Mouse (Mus musculus) brain, embryonic 14.5 days (tissue): ENCODE results near the gene Tspo2.

ENCODE experiments used
- CTCF ChIP-seq: fragments of 200-500 bp; IDR thresholded peaks from 2 replicates; pipeline ENCODE4 v1.5.1; 2012; ENCODE audit warnings: inconsistent platforms, mild to moderate bottlenecking, moderate library complexity, borderline replicate concordance; ENCODE audit not compliant: insufficient read depth, insufficient read length; ENCODE audit errors: extremely low read depth
- POLR2A ChIP-seq: fragments of 200-500 bp; IDR thresholded peaks from 2 replicates; pipeline ENCODE4 v1.6.1; 2012; ENCODE audit warnings: mild to moderate bottlenecking, inconsistent platforms, borderline replicate concordance; ENCODE audit not compliant: poor library complexity, insufficient read depth, insufficient read length, severe bottlenecking; ENCODE audit errors: extremely low read depth

GRCm38 (mm10) chr17:48447675-48448074, 3.6 kb downstream of the Tspo2 start:
- no peak for TF ChIP-seq CTCF
- no peak for TF ChIP-seq POLR2A
